Mouse (Mus musculus): Measurements from ENCODE around the gene Gimap8.

DNA sequence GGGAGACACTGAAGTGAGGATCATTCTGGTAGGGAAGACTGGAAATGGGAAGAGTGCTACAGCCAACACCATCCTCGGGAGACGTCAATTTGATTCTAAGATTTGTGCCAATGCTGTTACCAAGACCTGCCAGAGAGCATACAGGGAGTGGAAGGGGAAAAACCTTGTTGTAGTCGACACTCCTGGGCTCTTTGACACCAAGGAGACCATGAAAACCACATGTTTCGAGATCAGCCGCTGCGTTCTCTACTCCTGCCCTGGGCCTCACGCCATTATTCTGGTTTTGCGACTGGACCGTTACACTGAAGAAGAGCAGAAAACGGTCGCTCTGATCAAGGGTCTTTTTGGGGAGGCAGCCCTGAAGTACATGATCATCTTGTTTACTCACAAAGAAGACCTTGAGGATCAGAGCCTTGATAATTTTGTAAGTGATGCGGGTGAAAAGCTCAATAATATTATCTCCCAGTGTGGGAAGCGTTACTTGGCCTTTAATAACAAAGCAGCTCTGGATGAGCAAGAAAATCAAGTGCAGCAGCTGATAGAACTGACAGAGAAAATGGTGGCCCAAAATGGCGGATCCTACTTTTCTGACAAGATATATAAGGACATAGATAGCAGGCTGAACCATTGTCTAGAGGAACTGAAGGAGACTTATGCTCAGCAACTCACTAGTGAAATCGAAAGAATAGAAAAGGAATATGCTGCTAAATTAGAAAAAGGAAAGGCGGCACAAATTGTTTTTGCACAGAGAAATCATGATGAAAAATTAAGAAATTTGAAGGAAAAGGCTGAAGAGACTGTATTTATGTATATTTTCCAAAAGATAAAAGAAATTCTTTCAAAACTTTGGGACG lies 30.7 kb downstream of the Gimap8 start:
- TF ChIP-seq ZNF384 (IDR thresholded peaks at IDR 0.05; ENCODE audit: low read depth, low read length) (no peak), CTCF (IDR thresholded peaks at IDR 0.05 in 2 of 3, conservative IDR thresholded peaks at IDR 0.05 in 1 of 3; ENCODE audit: control insufficient read depth in 1 of 3, insufficient read depth in 1 of 3, low read depth in 2 of 3, low read length in 3 of 3, poor library complexity in 1 of 3, severe bottlenecking in 1 of 3) (no peak), ELF1 (IDR thresholded peaks at IDR 0.05; ENCODE audit: low read depth, low read length) (no peak), MEF2A (IDR thresholded peaks at IDR 0.05; ENCODE audit: extremely low read depth, insufficient replicate concordance, low read depth, low read length, poor library complexity, severe bottlenecking) (no peak), USF2 (IDR thresholded peaks at IDR 0.05; ENCODE audit: borderline replicate concordance in 1 of 2, insufficient read depth in 1 of 2, low read depth in 1 of 2, low read length in 2 of 2) (no peak), MAX (IDR thresholded peaks at IDR 0.05; ENCODE audit: low read length) (no peak), NELFE (IDR thresholded peaks at IDR 0.05; ENCODE audit: low read depth, low read length) (no peak), CHD2 (IDR thresholded peaks at IDR 0.05; ENCODE audit: low read length) (no peak), EP300 (IDR thresholded peaks at IDR 0.05; ENCODE audit: low read depth in 1 of 2, low read length in 2 of 2) (no peak), TBP (IDR thresholded peaks at IDR 0.05; ENCODE audit: low read depth, low read length) (no peak)
